Mouse (Mus musculus) C2C12 (cell line): ENCODE data around the gene Pxmp4.

ENCODE experiments used
- CEBPB ChIP-seq: IDR thresholded peaks from one replicate; pipeline ENCODE4 v1.6.1; 2011; ENCODE audit warnings: low read depth, mild to moderate bottlenecking, control low read depth, moderate library complexity
- CTCF ChIP-seq: IDR thresholded peaks from one replicate; pipeline ENCODE4 v1.5.1; 2011; ENCODE audit not compliant: control insufficient read depth, insufficient read depth, insufficient read length
- MAX ChIP-seq: IDR thresholded peaks from one replicate; pipeline ENCODE4 v1.6.1; 2011; ENCODE audit warnings: mild to moderate bottlenecking, control low read depth
- USF1 ChIP-seq: IDR thresholded peaks from one replicate; pipeline ENCODE4 v1.6.1; 2011; ENCODE audit warnings: low read depth, mild to moderate bottlenecking, control low read depth, moderate library complexity

GRCm38 (mm10) chr2:154609050-154609767 lies 5.7 kb upstream of the Pxmp4 start:
- TF ChIP-seq USF1 (no peak), CTCF (no peak), CEBPB (no peak), MAX (no peak)
